In the genomic region with DNA sequence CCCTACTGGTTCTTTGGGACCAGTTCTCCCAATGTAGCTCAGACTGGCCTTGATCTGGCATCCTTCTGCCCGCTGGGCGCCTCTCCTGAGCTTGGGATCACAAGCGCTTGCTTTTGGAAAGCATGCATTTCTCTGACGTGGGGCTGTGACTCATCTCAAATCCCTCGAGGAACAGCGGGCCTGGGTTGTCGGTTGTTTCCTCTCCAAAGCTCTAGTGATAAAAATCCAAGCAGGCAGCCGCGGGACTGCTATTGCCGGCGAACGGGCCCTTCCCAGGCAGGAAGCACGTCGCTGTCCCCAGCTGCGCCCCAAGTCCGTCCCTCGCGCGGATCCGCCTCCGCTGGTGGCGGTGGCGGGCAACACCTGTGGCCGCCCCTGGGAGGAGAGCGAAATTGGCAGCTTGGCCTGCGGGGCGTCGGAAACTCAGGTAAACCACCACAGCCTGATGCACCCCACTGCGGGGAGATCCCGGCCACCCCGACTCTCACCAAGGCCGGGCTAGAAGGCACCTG, we compare ENCODE assay signal across 9 mouse cellular contexts. TPM values are rescaled to one million over a fixed set of nuclear protein-coding genes. Genes with fewer than 3 reads are reported as not detected.
DNase-seq lines count a peak whose midpoint lies in the region; ATAC-seq and TF ChIP-seq lines count a peak whose summit lies in the region.
"Had no signal": no experiment of that assay in that cellular context is flagged by ENCODE, and none has a peak within 500 bp of the region (broad histone marks: within the 10 kb centered on the region; RNA-seq: fewer than 3 reads in every experiment).

No protein-coding gene starts in this region.

- H3K9me3 ChIP-seq in ES-E14 (ENCODE audit: control insufficient read depth, insufficient read depth, low read depth, low read length): no peaks in the 10 kb centered on the region
- H3K9me3 ChIP-seq in forebrain, postnatal 0 days (ENCODE audit: low read length): no peaks in the 10 kb centered on the region
- no peaks in the 10 kb centered on the region for H3K9me3 ChIP-seq in neural tube, embryonic 14.5 days (ENCODE audit: control insufficient read depth, low read length)

- peak overlapping the region; percentile 69 for H3K9ac ChIP-seq in ES-E14 (ENCODE audit: insufficient read depth, low read depth, low read length, poor library complexity, severe bottlenecking)
- H3K9ac ChIP-seq in forebrain, postnatal 0 days: peak overlapping the region; percentile 51
- H3K9ac ChIP-seq in neural tube, embryonic 14.5 days (replicated peaks; ENCODE audit: low read depth, low read length): peak overlapping the region; percentile 50

- ATAC-seq in forebrain, postnatal 0 days: peak; percentile 76
- peak; percentile 60 for ATAC-seq in neural tube, embryonic 14.5 days (ENCODE audit: low read depth)

- no peak overlapping the region for H3K27ac ChIP-seq in ES-E14 (ENCODE audit: insufficient read depth, low read depth, low read length, poor library complexity, severe bottlenecking)
- no peak overlapping the region for H3K27ac ChIP-seq in cerebellum, adult 2 months (ENCODE audit: insufficient read depth, low read length)
- H3K27ac ChIP-seq in forebrain, postnatal 0 days (ENCODE audit: low read depth, low read length): peak overlapping the region; percentile 0; the same call in 1 of the 2 replicates
- H3K27ac ChIP-seq in layer of hippocampus, adult 2 months: peak overlapping the region; percentile 78; the same call in 1 of the 2 replicates
- H3K27ac ChIP-seq in neural tube, embryonic 14.5 days (ENCODE audit: low read depth, low read length): no peak overlapping the region

- TF ChIP-seq POLR2A in cerebellum, adult 2 months (IDR thresholded peaks at IDR 0.05; ENCODE audit: borderline replicate concordance, insufficient read depth, low read length): no peak
- TF ChIP-seq POLR2A in lung, adult 2 months (IDR thresholded peaks at IDR 0.05; ENCODE audit: borderline replicate concordance, extremely low read depth, low read depth, low read length): peak; percentile 26; the same call in 1 of the 2 replicates

- no peak for TF ChIP-seq CTCF in cerebellum, adult 2 months (IDR thresholded peaks at IDR 0.05; ENCODE audit: borderline replicate concordance, insufficient read depth, low read depth, low read length)
- 0 out of 2 replicates have a peak, but pooled peaks have one; percentile 1 for TF ChIP-seq CTCF in forebrain, postnatal 0 days (IDR thresholded peaks at IDR 0.05; ENCODE audit: low read depth)
- peak; percentile 58 for TF ChIP-seq CTCF in layer of hippocampus, adult 2 months (conservative IDR thresholded peaks at IDR 0.05)
- TF ChIP-seq CTCF in lung, adult 2 months (IDR thresholded peaks at IDR 0.05; ENCODE audit: insufficient read depth, low read length): no peak

- WGBS in cerebellum, adult 2 months: 2% methylated on average over 32 of the region's 32 CpGs
- WGBS in forebrain, postnatal 0 days: 4% methylated on average over 32 of the region's 32 CpGs
- under 1% methylated on average over 32 of the region's 32 CpGs for WGBS in lung, adult 2 months
- 2% methylated on average over 32 of the region's 32 CpGs for WGBS in neural tube, embryonic 14.5 days

- no peaks in the 10 kb centered on the region for H3K4me1 ChIP-seq in ES-E14 (ENCODE audit: control insufficient read depth in 2 of 2, insufficient read depth in 2 of 2, low read length in 2 of 2, poor library complexity in 1 of 2)
- H3K4me1 ChIP-seq in cerebellum, adult 2 months (ENCODE audit: control insufficient read depth, insufficient read depth, low read length): no peaks in the 10 kb centered on the region; the same call in none of the 2 replicates
- no peaks in the 10 kb centered on the region for H3K4me1 ChIP-seq in forebrain, postnatal 0 days (ENCODE audit: insufficient read depth)
- H3K4me1 ChIP-seq in lung, adult 2 months (ENCODE audit: control insufficient read depth, insufficient read depth, low read length): 0 out of 2 replicates have a peak, but pooled peaks cover 3% of the 10 kb centered on the region
- H3K4me1 ChIP-seq in neural tube, embryonic 14.5 days (ENCODE audit: control insufficient read depth, insufficient read depth, low read length): 0 out of 2 replicates have a peak, but pooled peaks cover 3% of the 10 kb centered on the region

- intact Hi-C loops in heart, postnatal 36 days (cut with DNase I): loop anchor here (5.0 kb wide), 1 partner anchor 827 kb away; no protein-coding TSS in a partner anchor

- in situ Hi-C loops in ES-E14 (cut with MboI; ENCODE audit: low sequenced_read_pairs in 2 of 2, unreplicated experiment in 2 of 2): loop anchor here (5.0 to 25.0 kb wide), 5 partner anchors 115 to 422 kb away; no protein-coding TSS in a partner anchor

- no peak for DNase-seq in ES-E14 (ENCODE audit: low read depth, low spot score)
- DNase-seq in cerebellum, adult 2 months: peak; percentile 76 to 84
- DNase-seq in forebrain, postnatal 0 days: peak; percentile 75
- peak; percentile 80 to 82 for DNase-seq in heart, postnatal 36 days
- DNase-seq in layer of hippocampus, adult 2 months (ENCODE audit: low spot score in 2 of 2): peak; percentile 54 to 58
- DNase-seq in lung, adult 2 months: peak; percentile 73
- peak; percentile 56 for DNase-seq in telencephalon, adult 2 months (ENCODE audit: low read depth, low spot score)

- H3K4me2 ChIP-seq in forebrain, postnatal 0 days (ENCODE audit: low read depth): peak overlapping the region; percentile 63
- peak overlapping the region; percentile 64 for H3K4me2 ChIP-seq in neural tube, embryonic 14.5 days (ENCODE audit: low read depth, low read length)

- H3K4me3 ChIP-seq in ES-E14 (ENCODE audit: insufficient read depth in 1 of 2, low read depth in 1 of 2, low read length in 2 of 2, poor library complexity in 1 of 2, severe bottlenecking in 1 of 2): peak overlapping the region; percentile 46 to 61
- peak overlapping the region; percentile 39 for H3K4me3 ChIP-seq in cerebellum, adult 2 months (replicated peaks; ENCODE audit: insufficient read depth, low read depth, low read length)
- H3K4me3 ChIP-seq in forebrain, postnatal 0 days (ENCODE audit: low read depth, low read length): peak overlapping the region; percentile 36
- peak overlapping the region; percentile 54 for H3K4me3 ChIP-seq in layer of hippocampus, adult 2 months
- peak overlapping the region; percentile 78 for H3K4me3 ChIP-seq in lung, adult 2 months (replicated peaks; ENCODE audit: extremely low read depth, low read depth, low read length)
- peak overlapping the region; percentile 34 for H3K4me3 ChIP-seq in neural tube, embryonic 14.5 days (ENCODE audit: low read depth, low read length)

- H3K36me3 ChIP-seq in ES-E14 (ENCODE audit: control insufficient read depth, insufficient read depth, low read length, poor library complexity, severe bottlenecking): peaks cover 10% of the 10 kb centered on the region; the same call in 1 of the 2 replicates
- peaks cover 21% of the 10 kb centered on the region for H3K36me3 ChIP-seq in forebrain, postnatal 0 days (ENCODE audit: insufficient read depth)
- H3K36me3 ChIP-seq in neural tube, embryonic 14.5 days (ENCODE audit: control insufficient read depth, insufficient read depth, low read length): peaks cover 13% of the 10 kb centered on the region; the same call in 1 of the 2 replicates

- no peaks in the 10 kb centered on the region for H3K27me3 ChIP-seq in cerebellum, adult 2 months (ENCODE audit: control insufficient read depth, insufficient read depth, low read length)
- H3K27me3 ChIP-seq in forebrain, postnatal 0 days (ENCODE audit: insufficient read depth, low read length): no peaks in the 10 kb centered on the region
- H3K27me3 ChIP-seq in neural tube, embryonic 14.5 days (ENCODE audit: control insufficient read depth, insufficient read depth, low read length): no peaks in the 10 kb centered on the region

TF ChIP-seq in ES-E14, 5 proteins besides CTCF, POLR2A, EP300 and RAD21 (continues in another document):
- TF ChIP-seq CHD2 (IDR thresholded peaks at IDR 0.05; ENCODE audit: low read depth, low read length): no peak
- TF ChIP-seq MAFK (IDR thresholded peaks at IDR 0.05; ENCODE audit: insufficient read depth, low read depth, low read length): no peak
- no peak for TF ChIP-seq HCFC1 (IDR thresholded peaks at IDR 0.05; ENCODE audit: borderline replicate concordance, insufficient read depth, low read length)
- TF ChIP-seq ZNF384 (IDR thresholded peaks at IDR 0.05; ENCODE audit: low read depth, low read length): no peak

RNA-seq across cellular contexts. Expression of a gene that starts 14.1 kb away (rescaled TPM):
- 14.1 and 20.1 TPM in 2 replicates for total RNA-seq in ES-E14 (2012; rRNA removed)
- polyA plus RNA-seq in cerebellum, adult 2 months (2012; rRNA removed): 63.8 and 64.1 TPM in 2 replicates
- 200 and 213 TPM in 2 replicates for total RNA-seq in forebrain, postnatal 0 days (2014; rRNA removed)
- polyA plus RNA-seq in forebrain, postnatal 0 days (2015; fragmentation: Nextera tagmentation; extraction: Ambion mirVana): 45.5 and 46.2 TPM in 2 replicates
- 10 to 100 TPM; 51.9 to 56.7 TPM for total RNA-seq in heart, postnatal 36 days (2021)
- total RNA-seq in layer of hippocampus, adult 2 months (2021): 10 to 100 TPM; 54.7 to 64.7 TPM
- 22.2 and 40.9 TPM in 2 replicates for polyA plus RNA-seq in lung, adult 2 months (2012; rRNA removed)
- polyA plus RNA-seq in neural tube, embryonic 14.5 days (2014; fragmentation: Nextera tagmentation; extraction: Ambion mirVana): 59.1 and 59.8 TPM in 2 replicates

RNA-seq across cellular contexts. Expression of a gene that starts 26.2 kb away (rescaled TPM):
- not detected in 2 replicates for total RNA-seq in ES-E14 (2012; rRNA removed)
- not detected in 2 replicates for polyA plus RNA-seq in cerebellum, adult 2 months (2012; rRNA removed)
- not detected in 2 replicates for total RNA-seq in forebrain, postnatal 0 days (2014; rRNA removed)
- not detected in 2 replicates for polyA plus RNA-seq in forebrain, postnatal 0 days (2015; fragmentation: Nextera tagmentation; extraction: Ambion mirVana)
- total RNA-seq in heart, postnatal 36 days (2021): not detected
- not detected for total RNA-seq in layer of hippocampus, adult 2 months (2021)
- not detected in 2 replicates for polyA plus RNA-seq in lung, adult 2 months (2012; rRNA removed)
- not detected in 2 replicates for polyA plus RNA-seq in neural tube, embryonic 14.5 days (2014; fragmentation: Nextera tagmentation; extraction: Ambion mirVana)
- polyA plus RNA-seq: gonadal fat pad, adult 2 months had no signal

RNA-seq across cellular contexts. Expression of a gene that starts 33.3 kb away (rescaled TPM):
- 1.0 and 1.4 TPM in 2 replicates for total RNA-seq in ES-E14 (2012; rRNA removed)
- polyA plus RNA-seq in cerebellum, adult 2 months (2012; rRNA removed): 39.5 and 47.1 TPM in 2 replicates
- total RNA-seq in forebrain, postnatal 0 days (2014; rRNA removed): 5.3 and 6.5 TPM in 2 replicates
- 6.9 and 7.8 TPM in 2 replicates for polyA plus RNA-seq in forebrain, postnatal 0 days (2015; fragmentation: Nextera tagmentation; extraction: Ambion mirVana)
- total RNA-seq in heart, postnatal 36 days (2021): 1 to 10 TPM; 1.4 to 1.9 TPM
- 10 to 100 TPM; 11.7 to 13.9 TPM for total RNA-seq in layer of hippocampus, adult 2 months (2021)
- 3.8 and 4.4 TPM in 2 replicates for polyA plus RNA-seq in lung, adult 2 months (2012; rRNA removed)
- 2.9 and 3.5 TPM in 2 replicates for polyA plus RNA-seq in neural tube, embryonic 14.5 days (2014; fragmentation: Nextera tagmentation; extraction: Ambion mirVana)

RNA-seq across cellular contexts. Expression of a gene that starts 33.5 kb away (rescaled TPM):
- total RNA-seq in ES-E14 (2012; rRNA removed): 25.5 and 26.8 TPM in 2 replicates
- 7.9 and 8.9 TPM in 2 replicates for polyA plus RNA-seq in cerebellum, adult 2 months (2012; rRNA removed)
- total RNA-seq in forebrain, postnatal 0 days (2014; rRNA removed): 6.8 and 9.8 TPM in 2 replicates
- 5.4 and 6.9 TPM in 2 replicates for polyA plus RNA-seq in forebrain, postnatal 0 days (2015; fragmentation: Nextera tagmentation; extraction: Ambion mirVana)
- 1 to 10 TPM; 5.5 to 7.4 TPM for total RNA-seq in heart, postnatal 36 days (2021)
- total RNA-seq in layer of hippocampus, adult 2 months (2021): 1 to 10 TPM; 7.2 to 8.1 TPM
- polyA plus RNA-seq in lung, adult 2 months (2012; rRNA removed): 0.89 and 1.6 TPM in 2 replicates
- 3.3 and 4.5 TPM in 2 replicates for polyA plus RNA-seq in neural tube, embryonic 14.5 days (2014; fragmentation: Nextera tagmentation; extraction: Ambion mirVana)

Comparison
In these comparisons a context has a peak if more than half of its experiments do, and no peak if none do; other contexts are left out.
1. H3K27ac ChIP-seq: peak in forebrain, postnatal 0 days (single experiment) and layer of hippocampus, adult 2 months (single experiment); none in ES-E14 (single experiment), cerebellum, adult 2 months (single experiment) and neural tube, embryonic 14.5 days (single experiment).
2. CTCF ChIP-seq: peak in forebrain, postnatal 0 days (single experiment) and layer of hippocampus, adult 2 months (single experiment); none in cerebellum, adult 2 months (single experiment) and lung, adult 2 months (single experiment).
3. Peak in every context shown above with its lines, with median percentiles within 50 percentile points of each other: H3K4me3 ChIP-seq and H3K9ac ChIP-seq.